Mouse (Mus musculus): ENCODE data around the gene Adgrf2.
A peak's percentile ranks its signal among the peaks of the same experiment; 100 is the strongest.

Adgrf2 gene

DNA sequence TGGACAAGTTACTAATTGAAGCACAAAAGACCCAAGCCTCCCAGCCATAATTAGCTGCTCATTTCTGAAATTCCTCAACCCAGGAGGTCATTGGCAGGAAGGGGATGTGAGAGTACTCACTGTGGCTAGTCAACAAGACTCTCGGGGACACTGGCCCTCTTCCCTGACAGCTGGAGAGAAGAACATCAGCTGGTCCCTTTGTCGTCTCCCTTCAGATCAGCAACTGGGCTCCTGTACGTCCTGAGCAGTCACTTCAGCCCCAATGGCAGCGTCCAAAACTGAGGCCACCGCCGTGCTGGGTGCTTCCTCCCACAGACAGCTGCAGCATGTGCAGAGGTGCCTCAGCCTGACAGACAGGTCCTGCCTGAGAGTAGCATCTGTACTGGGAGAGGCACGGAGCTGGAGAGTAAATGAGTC, at the start of gene Adgrf2:
TSS of gene Adgrf2 (minus strand) at position 379 of the 417 bp plus-strand sequence.
- no peak for DNase-seq (ENCODE audit: low read depth, low spot score)

DNA sequence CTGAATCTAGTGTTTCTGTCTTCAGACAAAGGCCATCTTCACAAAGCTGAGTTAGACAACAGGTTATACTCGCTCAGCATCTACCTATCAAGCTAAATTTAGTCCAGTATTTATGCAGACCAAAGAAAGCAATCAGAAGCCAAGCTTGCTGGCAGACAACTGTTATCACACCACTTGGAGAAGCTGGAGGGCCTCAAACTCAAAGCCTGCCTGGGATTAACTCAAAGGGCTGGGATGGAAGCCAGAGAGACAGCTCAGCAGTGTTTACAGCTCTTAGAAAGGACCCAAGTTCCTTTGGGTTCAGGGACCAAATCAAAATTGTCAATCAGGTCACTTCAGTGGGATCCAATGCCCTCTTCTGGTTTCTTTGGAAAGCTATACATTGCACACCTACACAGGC, 48.8 kb upstream of the Adgrf2 start:
- no peak for DNase-seq (ENCODE audit: low read depth, low spot score)

DNA sequence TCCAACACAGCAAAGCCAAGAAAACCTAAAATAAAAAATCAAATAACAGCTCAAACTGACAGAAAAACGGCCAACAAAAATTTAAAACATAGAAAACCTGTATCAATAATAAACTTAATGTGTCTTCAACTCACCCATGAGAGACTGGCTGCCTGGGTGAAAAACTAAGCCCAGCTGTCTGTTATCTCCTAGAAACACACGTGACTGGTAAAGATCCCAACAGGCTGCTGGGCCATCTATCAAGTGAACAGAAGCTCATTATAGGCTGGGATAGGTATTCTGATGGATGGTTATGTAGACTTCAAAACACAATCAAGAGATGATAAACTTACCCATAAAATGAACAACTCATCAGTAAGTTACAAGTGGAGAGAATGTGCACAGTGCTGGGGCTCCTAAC, 47.7 kb upstream of the Adgrf2 start:
- DNase-seq (ENCODE audit: low read depth, low spot score), result no peak

DNA sequence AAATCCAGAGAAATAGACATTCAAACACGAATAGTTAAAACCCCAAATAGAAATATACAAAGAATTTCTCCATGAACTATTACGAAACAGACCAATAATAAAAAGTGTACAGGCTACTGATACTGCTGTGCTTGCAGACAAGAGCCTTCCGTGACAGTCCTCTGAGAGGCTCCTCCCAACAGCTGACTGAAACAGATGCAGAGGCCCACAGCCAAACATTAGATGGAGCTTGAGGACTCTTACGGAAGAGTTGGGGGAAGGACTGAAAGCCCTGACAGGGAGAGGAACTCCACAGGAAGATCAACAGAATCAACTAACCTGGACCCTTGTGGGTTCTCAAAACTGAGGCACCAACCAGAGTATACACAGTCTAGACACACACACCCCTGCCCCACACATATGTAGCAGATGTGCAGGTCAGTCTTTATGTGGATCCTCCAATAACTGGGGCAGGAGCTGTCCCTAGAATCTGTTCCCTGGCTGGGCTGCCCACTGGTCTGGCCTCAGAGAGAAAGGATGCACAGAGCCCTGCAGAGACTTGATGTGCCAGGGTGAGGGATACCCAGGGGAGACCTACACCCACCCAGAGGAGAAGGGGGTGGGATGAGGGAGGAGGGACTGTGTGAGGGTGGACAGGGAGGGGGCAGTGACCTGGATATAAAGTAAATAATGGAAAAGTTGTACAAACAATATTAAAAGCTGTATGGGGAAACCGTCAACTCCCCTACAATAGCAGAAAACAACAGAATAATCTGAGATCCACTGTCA, 46.9 kb upstream of the Adgrf2 start:
- DNase-seq (ENCODE audit: low read depth, low spot score), result no peak

DNA sequence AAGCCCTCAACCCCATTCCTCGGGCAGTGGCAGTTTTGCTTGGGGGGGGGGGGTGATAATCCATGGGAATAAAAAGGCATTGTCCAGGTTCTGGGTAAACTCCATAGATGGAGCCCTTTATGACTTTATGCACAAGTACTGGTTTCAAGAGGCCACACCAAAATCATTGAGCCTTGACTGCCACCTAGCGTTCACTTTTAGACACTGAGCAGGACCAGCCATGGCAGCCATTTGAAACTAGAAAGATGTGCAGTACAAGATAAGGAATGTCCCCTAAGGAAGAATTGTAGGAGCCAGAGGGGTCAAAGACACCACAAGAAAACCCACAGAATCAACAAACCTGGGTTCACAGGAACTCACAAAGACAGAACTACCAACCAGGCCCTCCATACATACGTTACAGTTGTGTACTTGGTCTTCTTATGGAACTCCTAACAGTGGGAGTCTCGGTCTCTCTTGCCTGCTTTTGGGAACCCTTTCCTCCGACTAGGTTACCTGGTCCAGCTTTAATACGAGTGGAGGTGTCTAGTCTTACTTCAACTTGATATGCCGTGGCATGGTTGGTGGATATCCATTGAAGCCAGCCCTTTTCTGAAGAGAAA, 40.3 kb upstream of the Adgrf2 start:
- DNase-seq (ENCODE audit: low read depth, low spot score), result peak; percentile 28

DNA sequence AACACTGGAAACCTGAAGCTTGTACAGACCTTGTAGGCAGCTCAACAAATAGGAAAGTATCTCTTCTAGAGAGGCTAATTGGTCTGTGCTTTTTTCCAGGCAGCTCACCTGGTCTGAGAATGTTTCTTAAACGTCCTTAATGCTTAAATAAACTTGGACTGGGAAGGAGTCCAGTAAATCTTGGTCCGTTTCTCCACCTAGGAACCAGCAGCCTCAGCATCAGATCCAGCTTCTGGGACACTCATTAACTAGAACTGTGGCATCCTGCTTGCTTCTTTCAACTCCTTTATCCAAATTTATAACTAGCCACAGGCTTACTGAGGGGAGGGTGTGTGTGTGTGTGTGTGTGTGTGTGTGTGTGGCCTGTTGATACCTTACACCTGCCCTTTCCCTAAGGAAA, 11.8 kb upstream of the Adgrf2 start:
- no peak for DNase-seq (ENCODE audit: low read depth, low spot score)

DNA sequence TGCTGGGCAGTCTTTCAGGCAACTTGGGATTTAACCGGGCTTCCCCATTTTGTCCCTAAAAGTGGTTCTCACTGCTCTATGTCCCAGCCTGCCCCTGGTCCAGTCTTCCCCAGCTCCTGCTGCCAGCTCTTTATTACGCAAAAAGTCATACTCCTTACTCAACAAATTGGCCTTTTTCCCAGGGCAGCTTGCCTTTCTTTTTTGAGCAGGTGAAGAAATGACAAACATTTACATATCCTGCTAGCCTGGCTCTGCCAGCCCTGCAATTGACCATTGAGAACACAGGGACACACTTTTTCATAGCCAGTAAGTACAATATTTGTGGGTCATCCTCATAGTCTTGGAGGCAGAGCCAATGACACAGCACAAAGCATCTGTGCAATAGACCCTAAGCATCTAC, 10.2 kb upstream of the Adgrf2 start:
- no peak for DNase-seq (ENCODE audit: low read depth, low spot score)

DNA sequence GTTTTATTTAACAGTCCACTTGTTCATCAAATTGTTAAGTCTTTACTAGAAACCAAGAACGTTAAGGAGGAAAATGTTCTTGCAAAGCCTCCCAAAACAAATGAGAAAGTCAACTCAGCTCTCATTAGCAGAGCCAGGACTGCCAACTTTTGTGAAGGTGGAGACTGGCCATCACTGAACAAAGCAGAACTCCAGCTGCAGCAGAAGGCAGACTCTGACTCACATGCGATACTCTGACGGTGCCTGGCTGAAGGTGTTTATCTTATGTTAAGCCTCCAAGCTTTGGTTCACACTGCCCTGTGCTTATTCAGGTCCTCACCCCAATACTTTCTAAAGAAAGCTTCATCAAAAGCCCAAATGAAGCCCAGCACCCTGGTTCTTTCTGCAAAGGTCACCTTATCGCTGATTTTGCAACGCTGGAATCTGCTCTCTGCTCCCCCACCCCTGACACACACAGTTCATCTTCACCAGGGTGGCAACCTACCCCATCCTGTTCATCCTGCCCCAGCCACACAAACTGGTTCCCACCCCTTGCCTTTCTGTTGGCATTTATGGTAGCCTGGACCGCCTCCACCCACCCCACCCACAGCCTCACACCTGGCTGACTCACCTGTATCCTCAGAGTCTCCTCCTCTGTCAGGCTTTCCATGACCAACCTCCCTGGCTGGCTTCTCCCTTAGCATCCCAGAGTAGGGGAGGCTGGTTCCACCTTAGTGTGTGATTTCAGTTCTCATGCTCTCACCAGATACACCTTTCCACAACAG, 3.9 kb upstream of the Adgrf2 start:
- DNase-seq (ENCODE audit: low read depth, low spot score), result no peak

DNA sequence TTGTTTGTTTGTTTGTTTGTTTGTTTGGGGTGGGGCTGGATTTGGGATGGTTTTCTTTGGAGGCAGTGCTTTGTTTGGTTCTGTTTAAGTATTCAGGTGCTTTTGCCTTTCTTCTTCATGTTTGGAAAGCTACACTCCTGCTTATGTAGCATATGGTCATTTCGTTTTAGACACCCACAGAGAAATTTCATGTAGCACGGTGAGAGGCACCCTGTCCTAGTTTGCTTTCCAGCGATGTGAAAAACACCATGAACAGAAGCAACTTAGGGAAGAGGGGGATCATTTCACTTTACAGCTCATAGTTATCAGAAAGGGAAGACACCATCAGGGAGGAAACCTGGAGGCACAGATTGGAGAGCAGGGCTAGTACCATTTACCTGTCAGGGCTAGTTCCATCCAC, 844 bp upstream of the Adgrf2 start:
- DNase-seq (ENCODE audit: low read depth, low spot score), result no peak

DNA sequence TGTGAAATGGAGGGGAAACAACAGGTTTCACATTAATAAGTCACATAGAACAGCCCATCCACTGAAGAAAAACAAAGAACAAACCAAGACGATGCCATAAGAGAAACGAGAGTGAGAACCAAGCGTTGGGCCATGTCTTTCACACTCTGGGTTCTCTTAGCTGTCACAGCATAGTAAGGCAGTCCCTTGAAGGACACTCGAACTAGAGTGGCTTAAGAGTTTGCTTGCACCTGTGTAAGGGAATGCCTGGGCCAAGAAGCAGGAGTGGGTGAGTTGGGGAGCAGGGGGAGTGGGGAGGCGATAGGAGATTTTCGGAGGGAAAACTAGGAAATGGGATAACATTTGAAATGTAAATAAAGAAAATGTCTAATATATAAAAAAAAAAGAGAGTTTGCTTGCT, 3.2 kb downstream of the Adgrf2 start:
- no peak for DNase-seq (ENCODE audit: low read depth, low spot score)

DNA sequence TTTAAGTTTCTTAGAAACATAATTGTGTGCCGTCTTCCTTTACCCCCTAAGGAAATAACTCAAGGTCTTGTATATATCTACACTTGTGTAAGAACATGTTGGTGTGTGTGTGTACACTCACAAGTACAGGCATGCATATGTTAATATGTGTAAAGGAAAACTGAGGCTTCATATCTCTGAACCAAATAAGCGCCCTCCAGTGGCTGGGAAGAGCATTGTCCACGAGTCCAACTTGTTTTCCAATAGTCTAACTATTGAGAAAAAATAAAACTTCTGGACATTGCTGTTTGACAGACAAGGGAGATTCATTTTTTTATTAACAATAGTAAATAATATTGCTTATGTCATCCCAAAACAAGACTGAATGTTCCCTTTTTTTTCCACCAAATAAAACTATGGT, 24.8 kb downstream of the Adgrf2 start:
- no peak for DNase-seq (ENCODE audit: low read depth, low spot score)

DNA sequence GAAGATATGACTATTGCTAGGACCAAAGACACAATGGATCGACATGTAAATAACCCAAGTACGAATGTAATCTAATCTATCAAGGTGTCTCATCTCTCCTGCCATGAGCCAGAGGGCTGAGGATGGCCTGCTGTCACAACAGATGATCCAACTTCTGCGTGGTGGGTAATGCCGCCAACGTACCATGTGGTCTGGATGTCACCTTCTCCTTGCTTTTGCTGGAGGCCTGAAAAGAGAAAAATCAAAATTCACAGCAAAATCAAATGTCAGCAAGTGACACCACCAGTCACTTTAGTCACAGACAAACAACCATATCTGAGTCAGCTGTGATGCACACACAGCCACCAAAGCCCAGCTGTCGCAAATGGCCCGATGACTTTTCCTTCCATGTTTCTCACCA, 27.0 kb downstream of the Adgrf2 start:
- no peak for DNase-seq (ENCODE audit: low read depth, low spot score)

DNA sequence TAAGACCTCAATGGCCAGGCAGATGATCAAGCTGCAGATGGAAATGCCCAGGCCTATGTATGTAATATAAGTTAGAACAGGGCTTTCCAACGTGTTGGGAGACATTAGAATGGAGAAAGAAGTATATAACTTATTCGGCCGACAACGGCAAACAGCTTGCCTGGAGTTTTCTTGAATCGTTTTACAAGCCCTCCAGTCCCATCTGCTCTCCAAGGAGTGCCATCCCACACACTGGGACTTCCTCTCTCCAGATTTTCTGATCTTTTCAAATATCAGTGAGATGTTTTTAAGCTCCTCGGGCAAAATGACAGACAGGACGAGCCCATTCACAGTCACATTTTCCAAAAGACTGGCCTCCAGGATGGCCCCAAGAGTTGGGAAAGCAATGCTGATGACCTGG, 31.3 kb downstream of the Adgrf2 start:
- DNase-seq (ENCODE audit: low read depth, low spot score), result no peak

DNA sequence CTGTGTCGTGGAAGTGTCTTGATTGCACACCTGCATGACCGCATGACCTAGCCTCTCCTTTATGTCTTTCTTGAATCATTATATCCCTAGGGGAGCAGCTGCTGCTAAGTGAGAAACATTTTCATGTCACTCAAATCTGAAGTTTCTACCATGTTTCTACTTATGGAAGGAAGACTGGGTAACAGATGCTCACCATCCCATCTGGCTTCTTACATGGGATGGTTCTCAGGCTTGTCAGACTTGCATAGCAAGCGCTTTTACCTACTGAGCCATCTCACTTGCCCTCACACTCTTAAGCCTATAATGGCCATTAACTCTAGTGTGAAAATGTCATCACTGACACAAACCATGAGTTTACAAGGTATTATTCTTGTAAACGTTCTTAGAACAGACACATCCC, 36.4 kb downstream of the Adgrf2 start:
- DNase-seq (ENCODE audit: low read depth, low spot score), result no peak

DNA sequence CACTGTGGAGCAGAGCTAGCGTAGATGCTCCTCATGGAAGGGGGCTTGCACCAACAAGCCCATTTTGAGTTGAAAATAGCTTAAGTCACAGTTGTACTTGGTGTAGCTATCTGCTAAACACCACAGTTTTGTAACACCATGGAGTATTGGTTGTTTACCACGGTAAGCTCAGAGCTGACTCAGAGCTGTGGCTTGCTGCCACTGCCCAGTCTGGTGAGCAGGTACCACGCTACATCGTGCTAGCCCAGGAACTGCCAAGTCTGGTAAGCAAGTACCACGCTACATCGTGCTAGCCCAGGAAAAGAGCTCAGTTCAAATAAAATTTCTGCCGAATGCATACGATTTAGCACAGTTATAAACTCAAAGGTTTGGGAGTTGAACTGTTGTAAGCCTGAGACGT, 39.8 kb downstream of the Adgrf2 start:
- no peak for DNase-seq (ENCODE audit: low read depth, low spot score)

DNA sequence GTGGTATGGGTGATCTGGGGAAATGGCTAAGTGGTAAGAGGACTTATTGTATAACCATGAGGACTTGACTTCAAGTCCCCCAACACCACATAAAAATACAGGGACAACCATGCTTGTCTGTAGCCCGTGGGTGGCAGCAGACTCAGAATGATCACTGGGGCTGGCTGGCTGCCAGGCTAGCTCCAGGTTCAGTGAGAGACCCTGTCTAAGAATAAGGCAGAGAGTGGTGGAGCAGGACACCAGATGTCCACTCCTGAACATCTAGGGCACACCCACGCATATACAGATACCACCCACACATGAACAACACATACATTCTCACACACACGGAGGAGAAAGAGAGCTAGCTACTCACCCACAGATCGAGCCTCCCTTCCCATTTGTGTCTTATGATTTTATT, 47.2 kb downstream of the Adgrf2 start:
- DNase-seq (ENCODE audit: low read depth, low spot score), result no peak

DNA sequence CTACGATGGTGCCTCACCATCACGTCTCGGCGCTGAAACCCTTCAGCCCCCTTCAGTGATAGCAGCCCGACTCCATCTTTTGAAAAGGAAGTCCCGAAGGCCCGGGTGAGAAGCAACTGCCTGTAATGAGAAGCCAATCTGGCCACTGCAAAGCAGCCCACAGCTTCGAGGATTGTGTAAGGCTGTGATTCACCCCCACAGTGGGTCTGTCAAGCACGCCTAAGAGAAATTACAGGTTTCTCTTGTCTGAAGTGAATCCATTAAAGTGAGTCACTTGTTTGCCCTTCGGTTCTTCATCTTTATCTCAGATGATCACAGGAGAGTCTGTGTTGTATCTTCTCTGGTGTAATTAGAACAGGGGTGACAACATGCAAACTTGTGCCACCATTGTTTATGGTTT, 49.8 kb downstream of the Adgrf2 start, which contains the start of gene Adgrf4:
TSS of gene Adgrf4 (minus strand) at position 149 of the 400 bp plus-strand sequence.
- no peak for DNase-seq (ENCODE audit: low read depth, low spot score)

DNA sequence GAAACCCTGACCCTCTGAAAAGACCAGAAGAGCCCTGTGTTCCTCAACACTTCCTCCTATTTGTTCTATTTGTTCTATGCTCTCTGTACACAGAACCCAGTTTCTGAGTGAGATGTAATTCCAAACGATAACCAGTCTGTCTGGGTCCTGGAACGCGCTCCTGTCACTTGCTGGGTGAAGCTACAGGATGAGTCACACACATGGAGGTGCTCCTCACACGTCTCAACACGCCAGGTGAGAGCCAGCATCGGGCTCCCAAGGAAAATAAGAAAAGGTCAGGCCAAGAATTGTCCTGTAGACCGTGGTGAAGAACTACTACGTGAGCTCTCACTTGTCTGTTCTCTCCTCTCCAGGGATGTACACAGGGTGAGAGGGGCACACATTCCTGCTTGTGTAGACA, 51.4 kb downstream of the Adgrf2 start:
- no peak for DNase-seq (ENCODE audit: low read depth, low spot score)

All from WW6 (cell line).